Mouse (Mus musculus) lung, postnatal 0 days (tissue): Measurements from ENCODE around the gene Rras2. TPM values are rescaled to one million over a fixed set of nuclear protein-coding genes. Genes with fewer than 3 reads are reported as not detected.

Source experiments
- ATAC-seq: fragments of 200-750 bp; cut with Nextera tagmentation; 2 replicates; pipeline ENCODE4 v1.8.0; 2017; ENCODE audit warnings: moderate library complexity
- DNase-seq: peaks from one replicate; pipeline ENCODE4 v3.0.0-alpha.2; 2016; ENCODE audit warnings: low spot score
- H3K27ac ChIP-seq: fragments of 300-500 bp; sonication (generic); 2 replicates; pipeline ENCODE4 v1.5.1; 2014; ENCODE audit warnings: antibody characterized with exemption, mild to moderate bottlenecking, low read length, mixed read lengths
- H3K27me3 ChIP-seq: fragments of 300-500 bp; sonication (generic); replicated peaks from 2 replicates; pipeline ENCODE4 v1.6.1; 2014; ENCODE audit warnings: low read length, mixed read lengths; ENCODE audit not compliant: insufficient read depth
- H3K36me3 ChIP-seq: fragments of 300-500 bp; sonication (generic); 2 replicates; pipeline ENCODE4 v1.6.1; 2014; ENCODE audit warnings: low read length, mixed read lengths; ENCODE audit not compliant: insufficient read depth
- H3K4me1 ChIP-seq: fragments of 300-500 bp; sonication (generic); 2 replicates; pipeline ENCODE4 v1.6.1; 2014; ENCODE audit warnings: antibody characterized with exemption, low read depth, low read length, mixed read lengths; ENCODE audit not compliant: insufficient read depth
- H3K4me2 ChIP-seq: fragments of 300-500 bp; sonication (generic); replicated peaks from 2 replicates; pipeline ENCODE4 v1.6.1; 2014; ENCODE audit warnings: low read depth, mild to moderate bottlenecking, low read length, moderate library complexity, mixed read lengths
- H3K4me3 ChIP-seq: fragments of 300-500 bp; sonication (generic); 2 replicates; pipeline ENCODE4 v1.5.1; 2014; ENCODE audit warnings: low read depth, low read length
- H3K9ac ChIP-seq: fragments of 300-500 bp; sonication (generic); replicated peaks from 2 replicates; pipeline ENCODE4 v1.6.1; 2014; ENCODE audit warnings: low read depth, mild to moderate bottlenecking
- H3K9me3 ChIP-seq: fragments of 300-500 bp; sonication (generic); 2 replicates; pipeline ENCODE4 v1.6.1; 2016; ENCODE audit warnings: low read length, mixed read lengths
- CTCF ChIP-seq: IDR thresholded peaks from 2 replicates; pipeline ENCODE4 v1.5.1; 2016; ENCODE audit warnings: antibody characterized with exemption, mild to moderate bottlenecking
- EP300 ChIP-seq: IDR thresholded peaks from 2 replicates; pipeline ENCODE4 v1.6.1; 2016; ENCODE audit warnings: antibody characterized with exemption, mild to moderate bottlenecking, control low read depth
- WGBS: fragments of 180-500 bp; shearing (Covaris S2); extraction: QIAGEN DNeasy Blood & Tissue Kit; methylation state at CpG from one replicate; pipeline ENCODE4 v1.1.7; 2014; 5-methylcytosine and 5-hydroxymethylcytosine counted together
- polyA plus RNA-seq: library from polyadenylated mRNA; unstranded; fragments of >200 nt; fragmentation: Nextera tagmentation; extraction: Ambion mirVana; gene quantifications from 2 replicates; pipeline ENCODE4 v1.2.1, GENCODE M21; 2015

Rras2 gene
- polyA plus RNA-seq, 1 experiment from 2014 or later: 83.6 TPM

- Histone ChIP-seq H3K4me2 (no peak overlapping the region), H3K9ac (no peak overlapping the region), H3K9me3 (no peaks in the 10 kb centered on the region), H3K4me3 (no peak overlapping the region), H3K4me1 (peaks cover 7% of the 10 kb centered on the region; the same call in 1 of the 2 replicates), H3K27me3 (no peaks in the 10 kb centered on the region), H3K36me3 (no peaks in the 10 kb centered on the region), H3K27ac (no peak overlapping the region)
- no peak for TF ChIP-seq CTCF
- no peak for TF ChIP-seq EP300
- ATAC-seq (no peak), DNase-seq (no peak)
- WGBS: 84% methylated on average over 3 of the region's 3 CpGs
Measured at GRCm38 (mm10) chr7:114090231-114090630, 27.4 kb downstream of the Rras2 start.

- ATAC-seq: no peak
Measured at GRCm38 (mm10) chr7:114088918-114089317, 28.7 kb downstream of the Rras2 start.

DNA sequence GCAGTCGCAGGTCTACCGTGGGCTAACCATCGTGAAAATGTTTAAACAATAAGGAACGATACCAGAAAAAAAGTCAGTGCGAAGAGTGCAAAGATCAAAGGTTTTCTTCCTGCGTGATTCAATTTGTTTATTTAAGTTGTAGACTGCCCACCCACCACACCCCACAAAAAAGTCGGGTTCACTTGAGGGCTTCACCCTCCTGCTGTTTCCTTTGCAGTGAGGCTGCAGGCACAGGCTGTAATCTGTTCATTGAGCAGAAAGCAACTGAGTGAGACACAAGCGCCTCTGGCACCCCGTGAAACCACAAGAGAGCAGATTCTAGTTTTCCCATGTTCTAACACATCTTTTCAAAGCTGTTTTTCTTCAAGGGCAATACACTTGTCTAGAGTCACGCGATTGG is 29.6 kb downstream of the Rras2 start:
- ATAC-seq: no peak
- Histone ChIP-seq H3K27ac (no peak overlapping the region), H3K4me3 (no peak overlapping the region), H3K27me3 (no peaks in the 10 kb centered on the region), H3K4me1 (peaks cover 7% of the 10 kb centered on the region; the same call in 1 of the 2 replicates), H3K9me3 (no peaks in the 10 kb centered on the region), H3K4me2 (no peak overlapping the region), H3K36me3 (no peaks in the 10 kb centered on the region), H3K9ac (no peak overlapping the region)
- no peak for DNase-seq
- TF ChIP-seq EP300 (no peak), CTCF (no peak)
- 23% methylated on average over 11 of the region's 11 CpGs for WGBS

More at GRCm38 (mm10) chr7:114088918-114089317, 28.7 kb downstream of the Rras2 start:
- 55% methylated on average over 5 of the region's 5 CpGs for WGBS
- H3K27ac ChIP-seq: no peak overlapping the region
- no peak for TF ChIP-seq CTCF
- TF ChIP-seq EP300: no peak
- no peaks in the 10 kb centered on the region for H3K36me3 ChIP-seq
- H3K4me3 ChIP-seq: no peak overlapping the region
- no peak for DNase-seq
- peaks cover 7% of the 10 kb centered on the region; the same call in 1 of the 2 replicates for H3K4me1 ChIP-seq
- H3K9me3 ChIP-seq: no peaks in the 10 kb centered on the region
- no peak overlapping the region for H3K4me2 ChIP-seq
- H3K27me3 ChIP-seq: no peaks in the 10 kb centered on the region
- no peak overlapping the region for H3K9ac ChIP-seq

DNA sequence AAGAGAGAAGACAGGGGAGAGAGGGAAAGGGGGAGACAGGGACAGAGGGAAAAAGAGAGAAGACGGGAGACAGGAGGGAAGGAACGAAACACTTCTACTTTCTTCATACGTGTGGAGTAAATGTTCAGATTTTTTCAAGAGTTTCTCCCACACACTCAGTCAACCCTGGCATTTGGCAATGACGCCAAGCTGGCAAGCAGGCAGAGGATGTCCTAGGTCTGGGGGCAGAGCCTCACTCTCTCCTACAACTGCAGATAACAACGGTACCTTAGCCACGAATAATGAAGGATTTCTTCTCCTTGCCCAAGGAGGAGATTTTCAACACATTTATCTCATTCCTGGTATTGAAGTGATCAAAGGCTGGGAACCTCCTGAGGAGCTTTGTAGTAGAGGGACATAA is 30.2 kb downstream of the Rras2 start:
- H3K27ac ChIP-seq: no peak overlapping the region
- H3K4me2 ChIP-seq: no peak overlapping the region
- H3K4me1 ChIP-seq: peaks cover 7% of the 10 kb centered on the region; the same call in 1 of the 2 replicates
- no peak overlapping the region for H3K4me3 ChIP-seq
- no peaks in the 10 kb centered on the region for H3K27me3 ChIP-seq
- ATAC-seq: no peak
- no peaks in the 10 kb centered on the region for H3K9me3 ChIP-seq
- 22% methylated on average over 6 of the region's 6 CpGs for WGBS
- TF ChIP-seq CTCF: no peak
- TF ChIP-seq EP300: no peak
- H3K36me3 ChIP-seq: no peaks in the 10 kb centered on the region
- no peak for DNase-seq
- no peak overlapping the region for H3K9ac ChIP-seq

GRCm38 (mm10) chr7:114086021-114086710 is 31.4 kb downstream of the Rras2 start:
- Histone ChIP-seq H3K27me3 (no peaks in the 10 kb centered on the region), H3K4me1 (peaks cover 7% of the 10 kb centered on the region; the same call in 1 of the 2 replicates), H3K4me2 (no peak overlapping the region), H3K36me3 (no peaks in the 10 kb centered on the region), H3K9me3 (no peaks in the 10 kb centered on the region), H3K27ac (no peak overlapping the region), H3K4me3 (no peak overlapping the region), H3K9ac (no peak overlapping the region)
- no peak for DNase-seq
- no peak for ATAC-seq
- 55% methylated on average over 6 of the region's 6 CpGs for WGBS
- TF ChIP-seq EP300 (no peak), CTCF (no peak)

- ATAC-seq: no peak
- Histone ChIP-seq H3K9me3 (no peaks in the 10 kb centered on the region), H3K4me1 (peaks cover 7% of the 10 kb centered on the region; the same call in 1 of the 2 replicates), H3K4me3 (no peak overlapping the region), H3K27ac (no peak overlapping the region), H3K4me2 (no peak overlapping the region), H3K36me3 (no peaks in the 10 kb centered on the region), H3K27me3 (no peaks in the 10 kb centered on the region), H3K9ac (no peak overlapping the region)
- DNase-seq: no peak
- WGBS: 73% methylated on average over 3 of the region's 3 CpGs
- no peak for TF ChIP-seq CTCF
- TF ChIP-seq EP300: no peak
Measured at GRCm38 (mm10) chr7:114083760-114084159, 33.8 kb downstream of the Rras2 start.
